Mouse (Mus musculus) megakaryocyte, adult 5-6 weeks (primary cell): ENCODE data around the gene Larp6. TPM values are rescaled to one million over a fixed set of nuclear protein-coding genes. Genes with fewer than 3 reads are reported as not detected.

Experiments used
- ATAC-seq: 2 replicates; pipeline ENCODE4 v1.8.0; 2016; ENCODE audit warnings: mild to moderate bottlenecking, inconsistent platforms; ENCODE audit not compliant: poor library complexity, severe bottlenecking
- total RNA-seq, 2 experiments: library from RNA; stranded (forward) in 1 of 2; stranded (reverse) in 1 of 2; fragments of 153-499, 151-499 nt in 1 of 2; fragments of 221-1000, 200-1000 nt in 1 of 2; gene quantifications; 2 replicates each; pipeline versions ENCODE4 v1.2.3 to v1.2.4; 2015 to 2017

Gene Larp6
- total RNA-seq, 2 experiments from 2014 or later, result not detected

- ATAC-seq, result no peak
These were observed 44.3 kb downstream of the Larp6 start for GRCm38 (mm10) chr9:60756866-60757740.

- peak; percentile 57; the same call in 1 of the 2 replicates for ATAC-seq
These were observed 45.0 kb downstream of the Larp6 start for GRCm38 (mm10) chr9:60757817-60758216.

DNA sequence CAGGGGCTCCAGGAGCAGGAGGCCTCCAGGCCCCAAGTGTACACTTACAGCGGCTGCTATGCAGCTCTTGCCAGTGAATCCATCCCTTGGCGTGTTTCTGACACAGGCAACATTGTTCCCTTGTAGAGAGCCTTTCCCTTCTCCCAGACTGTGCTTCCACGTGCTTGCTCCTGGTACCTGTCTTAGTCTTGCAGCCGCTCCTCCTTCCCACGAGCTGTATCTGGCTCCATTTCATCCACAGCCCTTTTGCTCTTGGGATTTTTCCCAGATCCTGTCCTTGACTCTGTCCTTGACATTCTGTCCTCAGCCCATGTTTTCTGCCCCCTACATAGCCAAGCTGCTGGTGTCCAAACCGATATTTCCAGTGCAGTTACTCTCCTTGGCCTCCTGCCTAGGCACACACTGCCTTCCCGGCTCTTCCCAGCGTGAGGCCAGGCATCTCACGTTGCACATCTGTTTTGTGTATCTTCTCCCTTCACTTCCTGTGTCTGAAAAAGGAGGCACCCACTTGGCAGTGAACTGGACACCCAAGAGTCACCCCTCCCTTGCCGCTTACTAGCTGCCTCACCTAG is 46.7 kb downstream of the Larp6 start:
- no peak for ATAC-seq

GRCm38 (mm10) chr9:60765181-60765580 is 52.4 kb downstream of the Larp6 start:
- no peak for ATAC-seq

- ATAC-seq, result no peak
These were observed 55.6 kb downstream of the Larp6 start for GRCm38 (mm10) chr9:60768393-60768792.

DNA sequence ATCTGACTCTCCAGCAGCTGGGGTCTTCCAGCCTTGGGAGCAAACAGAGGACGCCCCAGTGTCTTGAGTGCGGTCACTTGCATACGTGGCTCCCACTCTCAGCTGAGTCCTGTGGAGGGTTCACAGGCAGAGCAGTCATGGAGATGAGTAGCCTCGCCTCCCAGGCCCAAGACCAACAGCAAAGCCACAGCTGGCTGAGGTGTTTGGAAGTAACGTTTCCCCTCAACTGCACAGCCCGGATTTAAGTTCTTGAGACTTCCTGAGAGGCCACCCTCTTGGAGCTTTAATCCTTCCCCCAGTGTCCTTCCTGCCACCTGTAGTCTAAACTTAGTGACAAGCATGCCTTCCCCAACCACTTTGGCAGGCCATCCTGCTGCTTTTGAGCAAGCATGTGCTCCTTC is 56.9 kb downstream of the Larp6 start:
- ATAC-seq, result no peak

DNA sequence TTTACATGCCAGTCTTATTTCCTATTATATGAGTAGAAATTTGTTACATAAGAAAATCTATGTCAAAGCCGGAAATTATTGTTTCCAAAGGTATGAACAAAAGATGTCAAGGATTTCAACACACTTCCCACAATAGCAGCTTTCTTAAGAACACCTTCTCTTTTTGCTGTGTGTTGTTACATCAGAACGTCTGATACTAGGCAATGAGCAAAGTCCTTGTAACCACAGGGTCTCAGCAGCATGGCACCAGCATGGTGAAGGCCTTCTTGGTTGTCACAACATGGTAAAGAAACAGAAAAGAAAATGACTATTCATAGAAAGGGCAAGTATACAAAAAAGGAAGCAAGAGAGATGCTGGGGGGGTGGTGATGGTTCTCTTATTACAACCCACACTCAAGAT is 60.9 kb downstream of the Larp6 start:
- peak; percentile 97 for ATAC-seq

- ATAC-seq, result no peak
These were observed 64.1 kb downstream of the Larp6 start for GRCm38 (mm10) chr9:60776899-60777298.

GRCm38 (mm10) chr9:60782057-60782789 is 69.4 kb downstream of the Larp6 start:
- no peak for ATAC-seq

DNA sequence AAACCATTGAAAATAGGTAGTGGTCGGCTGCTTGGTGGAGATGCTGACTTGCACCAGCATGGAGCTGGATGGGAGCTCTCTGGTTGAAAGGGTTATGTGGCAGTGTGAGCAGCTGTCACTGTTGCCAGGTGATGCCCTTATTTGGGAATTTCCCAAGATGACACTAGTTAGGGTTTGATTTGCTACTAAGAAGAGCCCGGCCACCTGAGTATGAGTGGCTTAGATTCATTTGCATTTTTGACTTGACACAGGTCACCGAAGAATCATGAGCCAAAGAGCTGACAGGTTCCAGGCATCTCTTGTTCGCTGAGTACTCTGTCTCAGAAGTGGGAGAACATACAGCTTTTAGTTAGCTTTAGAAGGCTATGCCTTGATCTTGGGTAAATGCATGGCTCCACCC is 72.3 kb downstream of the Larp6 start:
- ATAC-seq, result no peak

GRCm38 (mm10) chr9:60787517-60788110 is 74.8 kb downstream of the Larp6 start:
- ATAC-seq, result no peak

Other genes starting within 250 kb of the Larp6 start
- gene Thsd4, start 190.9 kb upstream of the Larp6 start, total RNA-seq (2015), result not detected in 2 replicates
- gene Thsd4, start 190.9 kb upstream of the Larp6 start, total RNA-seq (2017), result 0.07 and 0.20 TPM in 2 replicates
- 2.8 and 3.0 TPM in 2 replicates for gene Lrrc49, start 24.8 kb upstream of the Larp6 start, total RNA-seq (2015)
- 3.6 and 5.1 TPM in 2 replicates for gene Lrrc49, start 24.8 kb upstream of the Larp6 start, total RNA-seq (2017)
- gene Uaca, start 81.6 kb downstream of the Larp6 start, total RNA-seq (2015), result 0.07 TPM in 1 of 2 replicates, not detected in the other
- 0.20 TPM in 1 of 2 replicates, not detected in the other for gene Uaca, start 81.6 kb downstream of the Larp6 start, total RNA-seq (2017)